Mouse (Mus musculus) liver, embryonic 13.5 days (tissue): ENCODE data around the gene Olfr149. TPM values are rescaled to one million over a fixed set of nuclear protein-coding genes. Genes with fewer than 3 reads are reported as not detected.
"Not testable (repeated sequence)": the region's sequence is repeated elsewhere in the genome, so short reads cannot be mapped to it uniquely, and the experiment has no call there.

Source experiments
- ATAC-seq: fragments of 200-750 bp; cut with Nextera tagmentation; 2 replicates; pipeline ENCODE4 v1.8.0; 2017; ENCODE audit warnings: low read depth, mild to moderate bottlenecking, moderate number of reproducible peaks, moderate library complexity
- DNase-seq: peaks from one replicate; pipeline ENCODE4 v3.0.0; 2022
- H3K27ac ChIP-seq: fragments of 300-500 bp; sonication (generic); 2 replicates; pipeline ENCODE4 v1.5.1; 2015; ENCODE audit warnings: moderate library complexity, mild to moderate bottlenecking, inconsistent platforms
- H3K27me3 ChIP-seq: fragments of 300-500 bp; sonication (generic); 2 replicates; pipeline ENCODE4 v1.6.1; 2015; ENCODE audit warnings: mild to moderate bottlenecking, inconsistent platforms
- H3K36me3 ChIP-seq: fragments of 300-500 bp; sonication (generic); 2 replicates; pipeline ENCODE4 v1.6.1; 2015; ENCODE audit warnings: mild to moderate bottlenecking, inconsistent platforms
- H3K4me1 ChIP-seq: fragments of 300-500 bp; sonication (generic); replicated peaks from 2 replicates; pipeline ENCODE4 v1.6.1; 2015; ENCODE audit warnings: inconsistent platforms
- H3K4me2 ChIP-seq: fragments of 300-500 bp; sonication (generic); 2 replicates; pipeline ENCODE4 v1.6.1; 2015; ENCODE audit warnings: inconsistent platforms, mild to moderate bottlenecking, moderate library complexity
- H3K4me3 ChIP-seq: fragments of 300-500 bp; sonication (generic); replicated peaks from 2 replicates; pipeline ENCODE4 v1.5.1; 2015; ENCODE audit warnings: mild to moderate bottlenecking, inconsistent platforms
- H3K9ac ChIP-seq: fragments of 300-500 bp; sonication (generic); 2 replicates; pipeline ENCODE4 v1.6.1; 2015; ENCODE audit warnings: mild to moderate bottlenecking, inconsistent platforms
- H3K9me3 ChIP-seq: fragments of 300-500 bp; sonication (generic); replicated peaks from 2 replicates; pipeline ENCODE4 v1.6.1; 2016; ENCODE audit warnings: inconsistent platforms
- WGBS: fragments of 180-500 bp; shearing (Covaris S2); methylation state at CpG from one replicate; pipeline ENCODE4 v1.1.7; 2015; ENCODE audit not compliant: insufficient replicate concordance; 5-methylcytosine and 5-hydroxymethylcytosine counted together
- polyA plus RNA-seq: library from polyadenylated mRNA; unstranded; fragments of >200 nt; fragmentation: Nextera tagmentation; extraction: Ambion mirVana; gene quantifications from 2 replicates; pipeline ENCODE4 v1.2.1, GENCODE M21; 2015

Gene Olfr149
- not detected in 2 replicates for polyA plus RNA-seq

DNA sequence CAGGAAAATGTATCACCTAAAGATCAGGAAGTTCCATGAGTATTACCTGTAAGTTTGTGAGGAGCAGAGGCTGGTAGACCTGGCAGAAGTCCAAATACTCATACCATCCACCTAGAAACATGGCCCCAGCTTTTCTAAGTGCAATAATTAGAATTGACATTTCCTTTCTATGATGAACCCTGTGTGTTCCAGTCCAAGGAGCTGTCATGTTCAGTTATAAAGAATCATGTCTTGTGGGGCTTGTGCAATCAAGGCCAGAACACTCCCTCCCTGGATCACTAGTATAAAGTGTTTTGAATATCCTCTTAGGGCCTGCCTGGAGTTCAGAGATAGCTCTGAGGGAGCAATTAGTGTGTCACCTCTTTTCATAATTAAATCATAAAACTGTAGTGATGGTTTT, at the start of gene Olfr149:
Olfr149 (minus strand) TSS at position 101 of the 400 bp plus-strand sequence.
- Histone ChIP-seq H3K27me3 (no peaks in the 10 kb centered on the region), H3K9ac (no peak within 1 kb of the TSS), H3K4me2 (no peak within 1 kb of the TSS), H3K36me3 (no peaks in the 10 kb centered on the region), H3K4me3 (no peak within 1 kb of the TSS), H3K27ac (no peak within 1 kb of the TSS), H3K4me1 (no peaks in the 10 kb centered on the region), H3K9me3 (no peaks in the 10 kb centered on the region)
- ATAC-seq (no peak), DNase-seq (no peak)

DNA sequence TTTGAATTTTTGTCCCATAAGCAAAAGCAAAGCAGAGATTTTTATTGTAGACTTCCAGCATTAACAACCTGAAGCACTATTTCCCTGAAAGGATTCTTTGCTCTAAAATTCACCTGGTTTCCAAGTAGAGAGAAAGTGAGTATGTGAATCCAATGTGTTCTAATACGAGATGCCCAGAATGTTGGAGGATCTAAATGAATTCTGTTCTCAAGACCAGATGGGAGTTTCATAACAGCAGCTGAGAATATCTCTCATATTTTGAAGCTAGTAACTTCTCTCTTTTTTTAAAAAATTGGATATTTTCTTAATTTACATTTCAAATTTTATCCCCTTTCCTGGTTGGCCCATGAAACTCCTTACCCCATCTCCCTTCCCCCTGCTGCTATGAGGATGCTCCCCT, 39.5 kb upstream of the Olfr149 start:
- no peak overlapping the region for H3K4me3 ChIP-seq
- no peak overlapping the region for H3K9ac ChIP-seq
- H3K9me3 ChIP-seq, result no peaks in the 10 kb centered on the region
- ATAC-seq (no peak), DNase-seq (no peak)
- no peaks in the 10 kb centered on the region for H3K4me1 ChIP-seq
- no peaks in the 10 kb centered on the region for H3K27me3 ChIP-seq
- WGBS, result 78% methylated on average over 1 of the region's 1 CpGs
- no peaks in the 10 kb centered on the region for H3K36me3 ChIP-seq
- H3K4me2 ChIP-seq, result no peak overlapping the region
- H3K27ac ChIP-seq, result no peak overlapping the region

DNA sequence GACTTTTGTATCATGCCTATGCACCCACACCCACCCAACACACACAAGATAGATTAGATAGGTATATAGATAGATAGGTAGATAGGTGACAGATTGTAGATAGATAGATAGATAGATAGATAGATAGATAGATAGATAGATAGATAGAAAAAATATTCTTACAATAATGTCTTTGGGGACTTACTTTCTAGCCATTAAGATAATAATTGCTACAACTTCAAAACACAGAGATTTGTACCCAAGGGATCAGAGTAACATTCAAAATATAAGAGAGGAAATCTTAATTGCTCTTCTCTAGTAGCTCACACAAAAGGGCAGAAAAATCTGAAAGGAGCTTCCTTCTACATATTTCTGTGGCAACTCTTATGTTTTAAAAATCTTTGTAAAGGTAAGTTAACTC, 39.0 kb upstream of the Olfr149 start, which contains the start of gene Olfr967:
Olfr967 (plus strand) TSS at position 301 of the 400 bp plus-strand sequence.
- Histone ChIP-seq H3K4me3 (no peak within 1 kb of the TSS), H3K4me1 (no peaks in the 10 kb centered on the region), H3K9me3 (no peaks in the 10 kb centered on the region), H3K9ac (no peak within 1 kb of the TSS), H3K27me3 (no peaks in the 10 kb centered on the region), H3K27ac (no peak within 1 kb of the TSS), H3K4me2 (no peak within 1 kb of the TSS), H3K36me3 (no peaks in the 10 kb centered on the region)
- no peak for ATAC-seq
- no peak for DNase-seq

DNA sequence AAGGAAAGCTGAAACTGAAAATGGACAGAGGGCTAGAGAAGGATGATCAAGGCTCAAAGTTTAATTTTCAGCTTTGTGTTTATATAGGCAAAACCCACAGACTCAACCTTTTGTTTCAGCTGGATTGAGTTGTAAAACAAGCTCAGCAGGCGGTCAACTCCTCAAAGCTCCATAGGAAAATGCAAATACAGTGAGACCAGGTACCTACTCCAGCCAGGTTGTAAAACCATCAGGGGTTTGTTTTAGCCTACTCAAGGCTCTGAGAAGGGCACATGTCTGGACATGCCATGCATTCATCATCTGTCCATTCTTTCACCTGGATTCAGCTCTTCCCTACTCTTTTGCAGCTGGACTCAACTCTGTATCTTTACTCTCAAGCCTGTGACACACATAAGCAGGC, 33.8 kb upstream of the Olfr149 start:
- no peaks in the 10 kb centered on the region for H3K36me3 ChIP-seq
- no peaks in the 10 kb centered on the region for H3K9me3 ChIP-seq
- DNase-seq, result no peak
- H3K9ac ChIP-seq, result no peak overlapping the region
- ATAC-seq, result no peak
- no peak overlapping the region for H3K27ac ChIP-seq
- H3K27me3 ChIP-seq, result no peaks in the 10 kb centered on the region
- H3K4me3 ChIP-seq, result no peak overlapping the region
- no peak overlapping the region for H3K4me2 ChIP-seq
- no peaks in the 10 kb centered on the region for H3K4me1 ChIP-seq
- WGBS, result 73% methylated on average over 1 of the region's 1 CpGs

DNA sequence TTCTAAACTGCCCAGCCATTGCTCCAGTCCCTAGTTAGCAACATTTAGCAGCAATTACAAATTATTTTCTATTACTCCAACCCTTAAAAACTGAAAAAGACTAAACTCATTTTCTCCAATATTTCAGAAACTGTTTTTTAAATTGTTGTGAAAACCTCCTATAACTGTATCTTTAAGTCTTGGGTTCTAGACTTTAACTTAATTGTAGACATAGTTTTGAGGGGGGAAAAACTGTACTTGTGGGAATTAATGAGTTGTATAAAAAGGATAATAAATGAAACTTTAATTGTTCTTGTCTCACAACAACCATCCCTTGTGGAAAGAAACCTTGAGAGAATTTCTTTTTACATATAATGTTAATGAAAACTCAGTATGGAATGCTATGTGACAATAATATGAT, 23.8 kb upstream of the Olfr149 start, which contains the start of gene Olfr150:
Olfr150 (plus strand) TSS at position 301 of the 400 bp plus-strand sequence.
- no peaks in the 10 kb centered on the region for H3K27me3 ChIP-seq
- H3K9ac ChIP-seq, result no peak within 1 kb of the TSS
- H3K36me3 ChIP-seq, result no peaks in the 10 kb centered on the region
- H3K4me2 ChIP-seq, result no peak within 1 kb of the TSS
- H3K4me3 ChIP-seq, result no peak within 1 kb of the TSS
- ATAC-seq, result no peak
- DNase-seq, result no peak
- H3K9me3 ChIP-seq, result no peaks in the 10 kb centered on the region
- no peaks in the 10 kb centered on the region for H3K4me1 ChIP-seq
- H3K27ac ChIP-seq, result no peak within 1 kb of the TSS

DNA sequence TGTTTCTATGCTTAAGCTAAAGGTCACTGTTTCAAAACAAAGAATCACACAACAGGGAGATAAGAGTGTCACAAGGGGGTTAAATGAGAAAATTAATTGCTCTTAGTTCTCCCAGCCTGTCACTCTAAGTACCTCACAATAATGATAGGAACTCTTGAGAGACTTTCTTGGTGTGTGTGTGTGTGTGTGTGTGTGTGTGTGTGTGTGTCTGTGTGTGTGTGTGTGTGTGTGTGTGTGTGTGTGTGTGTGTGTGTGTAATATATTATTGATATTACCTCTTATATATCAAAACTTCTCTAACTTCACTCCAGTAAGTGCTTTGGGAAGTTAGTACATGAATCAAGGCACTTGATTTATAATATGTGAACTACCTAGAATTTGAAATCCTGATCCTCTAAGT, 4.1 kb upstream of the Olfr149 start, which contains the start of gene Olfr965:
Olfr965 (plus strand) TSS at position 301 of the 400 bp plus-strand sequence.
- H3K36me3 ChIP-seq, result no peaks in the 10 kb centered on the region
- H3K4me2 ChIP-seq, result no peak within 1 kb of the TSS
- DNase-seq (no peak), ATAC-seq (no peak)
- H3K27me3 ChIP-seq, result no peaks in the 10 kb centered on the region
- H3K27ac ChIP-seq, result no peak within 1 kb of the TSS
- H3K4me3 ChIP-seq, result no peak within 1 kb of the TSS
- H3K9ac ChIP-seq, result no peak within 1 kb of the TSS
- H3K4me1 ChIP-seq, result no peaks in the 10 kb centered on the region
- H3K9me3 ChIP-seq, result no peaks in the 10 kb centered on the region

DNA sequence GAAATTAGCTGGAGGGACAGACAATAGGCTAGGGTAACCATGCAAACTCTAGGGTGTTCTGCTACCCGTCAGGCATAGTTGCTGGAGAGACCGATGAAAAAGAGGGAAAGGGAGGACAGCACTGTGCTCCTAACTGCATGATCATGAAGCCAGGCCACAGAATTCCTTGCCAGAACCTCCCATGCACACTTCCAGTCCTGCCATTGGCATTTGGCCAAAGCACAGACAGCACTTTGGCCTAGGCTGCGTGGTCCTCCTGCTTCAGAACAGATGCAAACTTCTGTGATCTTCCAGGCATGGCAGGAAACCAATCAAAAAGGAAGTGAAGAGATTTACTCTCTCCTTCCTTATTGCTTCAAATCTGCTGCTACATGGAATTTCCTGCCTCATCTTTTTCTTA, 2.0 kb upstream of the Olfr149 start:
- no peaks in the 10 kb centered on the region for H3K9me3 ChIP-seq
- no peak overlapping the region for H3K27ac ChIP-seq
- no peak overlapping the region for H3K9ac ChIP-seq
- no peaks in the 10 kb centered on the region for H3K27me3 ChIP-seq
- no peak overlapping the region for H3K4me2 ChIP-seq
- 48% methylated on average over 3 of the region's 3 CpGs for WGBS
- ATAC-seq (no peak), DNase-seq (no peak)
- no peak overlapping the region for H3K4me3 ChIP-seq
- no peaks in the 10 kb centered on the region for H3K36me3 ChIP-seq
- no peaks in the 10 kb centered on the region for H3K4me1 ChIP-seq

DNA sequence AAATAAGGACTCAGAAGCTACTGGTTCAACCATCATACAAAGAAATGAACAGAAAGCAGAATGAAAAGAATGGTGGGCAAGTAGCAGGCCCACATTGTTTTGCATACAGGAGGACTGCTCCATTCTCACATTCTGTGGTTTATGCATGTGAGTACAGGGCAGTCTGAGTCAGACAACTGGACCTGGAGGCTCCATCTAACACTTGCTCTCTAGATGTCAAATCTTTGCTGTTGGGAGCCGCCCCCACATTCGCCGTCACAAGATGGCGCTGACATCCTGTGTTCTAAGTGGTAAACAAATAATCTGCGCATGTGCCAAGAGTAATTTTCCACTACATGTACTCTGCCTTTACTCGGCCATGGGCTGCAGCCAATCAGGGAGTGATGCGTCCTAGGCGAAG, 5.8 kb downstream of the Olfr149 start:
- WGBS, result 73% methylated on average over 8 of the region's 8 CpGs
- H3K27me3 ChIP-seq, ATAC-seq: not testable (repeated sequence)

DNA sequence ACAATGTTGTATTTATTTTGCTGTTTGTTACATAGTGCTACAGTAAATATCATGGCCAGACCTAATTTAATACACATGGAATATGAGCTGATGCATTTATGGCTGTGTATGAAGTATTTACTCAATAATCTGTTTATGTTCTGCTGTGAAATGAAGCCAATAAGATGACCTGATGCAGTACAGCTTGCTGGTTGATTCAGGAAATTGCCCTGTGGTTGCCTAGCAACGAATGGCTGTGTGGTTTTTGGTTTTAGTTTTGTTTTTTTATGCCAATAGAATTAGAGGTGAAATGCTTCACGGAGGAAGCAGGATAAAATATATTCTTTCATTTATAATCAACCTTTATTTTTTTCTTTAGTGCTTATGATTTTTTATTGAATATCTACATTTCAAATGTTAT, 27.6 kb downstream of the Olfr149 start:
- H3K27ac ChIP-seq, result no peak overlapping the region
- ATAC-seq (no peak), DNase-seq (no peak)
- H3K9me3 ChIP-seq, result no peaks in the 10 kb centered on the region
- H3K4me3 ChIP-seq, result no peak overlapping the region
- H3K27me3 ChIP-seq, result no peaks in the 10 kb centered on the region
- H3K4me2 ChIP-seq, result no peak overlapping the region
- H3K4me1 ChIP-seq, result no peaks in the 10 kb centered on the region
- no peaks in the 10 kb centered on the region for H3K36me3 ChIP-seq
- no peak overlapping the region for H3K9ac ChIP-seq
- WGBS, result 41% methylated on average over 2 of the region's 2 CpGs

More for the DNA sequence above, 5.8 kb downstream of the Olfr149 start:
- not testable (repeated sequence) for H3K4me3 ChIP-seq, H3K9ac ChIP-seq, DNase-seq, H3K9me3 ChIP-seq, H3K27ac ChIP-seq, H3K4me1 ChIP-seq, H3K36me3 ChIP-seq, H3K4me2 ChIP-seq

DNA sequence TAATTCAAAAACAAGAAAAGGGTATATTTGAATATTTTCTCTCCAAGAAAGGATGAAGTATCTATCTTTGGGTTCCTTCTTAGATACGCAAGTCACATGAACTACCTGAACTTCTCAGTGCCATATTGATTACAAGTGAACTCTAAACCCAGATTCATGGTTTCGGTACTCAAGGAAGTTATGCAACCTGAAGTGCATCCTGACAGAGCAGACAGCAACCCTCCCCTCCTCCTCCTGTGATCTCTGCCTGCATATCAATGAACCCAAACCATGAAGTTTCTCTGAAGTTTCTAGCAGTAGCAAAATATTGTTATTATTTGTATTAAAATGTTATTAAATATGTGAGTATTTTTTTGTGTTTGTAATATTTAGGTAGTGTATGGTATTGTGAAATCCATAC, 28.4 kb downstream of the Olfr149 start:
- 71% methylated on average over 2 of the region's 2 CpGs for WGBS
- no peak overlapping the region for H3K4me3 ChIP-seq
- ATAC-seq (no peak), DNase-seq (no peak)
- no peaks in the 10 kb centered on the region for H3K36me3 ChIP-seq
- no peaks in the 10 kb centered on the region for H3K4me1 ChIP-seq
- no peaks in the 10 kb centered on the region for H3K9me3 ChIP-seq
- no peaks in the 10 kb centered on the region for H3K27me3 ChIP-seq
- H3K9ac ChIP-seq, result no peak overlapping the region
- no peak overlapping the region for H3K4me2 ChIP-seq
- H3K27ac ChIP-seq, result no peak overlapping the region

DNA sequence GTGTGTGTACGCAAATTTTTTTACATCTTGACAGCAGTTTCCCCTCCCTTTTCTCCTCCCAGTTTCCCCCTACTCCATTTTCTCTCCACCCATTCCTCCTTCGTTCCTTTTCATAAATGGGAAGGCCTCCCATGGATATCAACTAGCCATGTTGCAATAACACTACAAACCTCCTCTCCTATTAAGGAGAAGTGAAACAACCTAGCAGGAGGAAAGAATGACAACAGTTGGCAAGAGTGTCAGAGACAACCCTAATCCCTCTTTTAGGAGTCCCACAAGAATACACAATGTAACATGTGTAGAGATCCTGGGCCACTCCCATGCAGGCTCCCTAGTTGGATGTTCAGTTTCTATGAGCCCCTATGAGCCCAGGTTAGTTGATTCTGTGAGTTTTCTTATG, 32.1 kb downstream of the Olfr149 start:
- H3K4me3 ChIP-seq, result no peak overlapping the region
- no peaks in the 10 kb centered on the region for H3K36me3 ChIP-seq
- ATAC-seq (no peak), DNase-seq (no peak)
- no peak overlapping the region for H3K4me2 ChIP-seq
- 58% methylated on average over 2 of the region's 2 CpGs for WGBS
- no peaks in the 10 kb centered on the region for H3K4me1 ChIP-seq
- H3K27ac ChIP-seq, result no peak overlapping the region
- no peaks in the 10 kb centered on the region for H3K9me3 ChIP-seq
- no peak overlapping the region for H3K9ac ChIP-seq
- H3K27me3 ChIP-seq, result no peaks in the 10 kb centered on the region

DNA sequence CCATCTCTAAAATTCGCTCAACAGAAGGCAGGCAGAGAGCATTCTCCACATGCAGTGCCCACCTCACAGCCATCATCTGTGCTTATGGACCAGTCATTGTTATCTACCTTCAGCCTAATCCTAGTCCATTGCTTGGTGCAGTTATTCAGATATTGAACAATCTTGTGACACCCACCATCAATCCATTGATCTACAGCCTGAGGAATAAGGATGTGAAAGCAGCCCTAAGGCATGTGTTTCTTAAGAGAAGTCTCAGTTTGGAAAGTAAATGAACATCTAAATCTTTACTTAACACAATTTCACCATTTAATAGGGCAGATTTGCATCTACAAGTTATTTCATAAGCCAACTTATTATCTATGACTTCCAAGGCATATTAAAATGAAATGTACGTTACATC, 37.2 kb downstream of the Olfr149 start:
- WGBS, result 48% methylated on average over 2 of the region's 2 CpGs
- Histone ChIP-seq H3K9ac (no peak overlapping the region), H3K4me2 (no peak overlapping the region), H3K27me3 (no peaks in the 10 kb centered on the region), H3K27ac (no peak overlapping the region), H3K4me3 (no peak overlapping the region), H3K4me1 (no peaks in the 10 kb centered on the region), H3K36me3 (no peaks in the 10 kb centered on the region), H3K9me3 (no peaks in the 10 kb centered on the region)
- ATAC-seq, result no peak
- no peak for DNase-seq

DNA sequence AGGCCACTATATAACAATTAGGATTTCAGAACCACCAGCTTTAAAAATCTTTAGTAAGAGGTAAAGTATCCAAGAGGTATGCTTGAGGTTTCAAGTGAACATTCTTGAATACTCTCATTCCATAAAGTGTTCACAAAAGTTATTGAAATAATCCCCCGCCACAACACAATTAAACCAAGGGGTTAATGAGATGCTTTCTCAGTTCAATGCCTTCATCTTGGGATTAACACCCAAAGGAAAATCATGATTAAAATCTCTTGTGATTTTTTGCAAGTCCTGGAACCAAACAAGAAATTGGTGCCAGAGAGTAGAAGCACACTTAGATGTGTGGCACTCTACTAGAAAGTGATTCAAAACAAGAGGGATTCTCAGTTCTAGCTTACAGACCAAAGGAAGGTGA, 40.0 kb downstream of the Olfr149 start, which contains the start of gene Olfr963:
Olfr963 (plus strand) TSS at position 301 of the 400 bp plus-strand sequence.
- no peaks in the 10 kb centered on the region for H3K27me3 ChIP-seq
- DNase-seq (no peak), ATAC-seq (no peak)
- H3K4me1 ChIP-seq, result no peaks in the 10 kb centered on the region
- no peaks in the 10 kb centered on the region; the same call in 1 of the 2 replicates for H3K9me3 ChIP-seq
- no peak within 1 kb of the TSS for H3K4me3 ChIP-seq
- no peak within 1 kb of the TSS for H3K9ac ChIP-seq
- 69% methylated on average over 1 of the region's 1 CpGs for WGBS
- no peak within 1 kb of the TSS for H3K4me2 ChIP-seq
- H3K36me3 ChIP-seq, result no peaks in the 10 kb centered on the region
- H3K27ac ChIP-seq, result no peak within 1 kb of the TSS
